Mouse (Mus musculus): ENCODE results near the gene Cep57l1. TPM values are rescaled to one million over a fixed set of nuclear protein-coding genes. Genes with fewer than 3 reads are reported as not detected.
"Not testable (repeated sequence)": the region's sequence is repeated elsewhere in the genome, so short reads cannot be mapped to it uniquely, and the experiment has no call there.

The Cep57l1 gene
- 10.1 and 11.8 TPM in 2 replicates for total RNA-seq (2021)
- long read RNA-seq, partial matches to known transcripts: 4 of 10 reads
- long read RNA-seq, other reads (novel, unspliced or antisense): 4 of 10 reads

DNA sequence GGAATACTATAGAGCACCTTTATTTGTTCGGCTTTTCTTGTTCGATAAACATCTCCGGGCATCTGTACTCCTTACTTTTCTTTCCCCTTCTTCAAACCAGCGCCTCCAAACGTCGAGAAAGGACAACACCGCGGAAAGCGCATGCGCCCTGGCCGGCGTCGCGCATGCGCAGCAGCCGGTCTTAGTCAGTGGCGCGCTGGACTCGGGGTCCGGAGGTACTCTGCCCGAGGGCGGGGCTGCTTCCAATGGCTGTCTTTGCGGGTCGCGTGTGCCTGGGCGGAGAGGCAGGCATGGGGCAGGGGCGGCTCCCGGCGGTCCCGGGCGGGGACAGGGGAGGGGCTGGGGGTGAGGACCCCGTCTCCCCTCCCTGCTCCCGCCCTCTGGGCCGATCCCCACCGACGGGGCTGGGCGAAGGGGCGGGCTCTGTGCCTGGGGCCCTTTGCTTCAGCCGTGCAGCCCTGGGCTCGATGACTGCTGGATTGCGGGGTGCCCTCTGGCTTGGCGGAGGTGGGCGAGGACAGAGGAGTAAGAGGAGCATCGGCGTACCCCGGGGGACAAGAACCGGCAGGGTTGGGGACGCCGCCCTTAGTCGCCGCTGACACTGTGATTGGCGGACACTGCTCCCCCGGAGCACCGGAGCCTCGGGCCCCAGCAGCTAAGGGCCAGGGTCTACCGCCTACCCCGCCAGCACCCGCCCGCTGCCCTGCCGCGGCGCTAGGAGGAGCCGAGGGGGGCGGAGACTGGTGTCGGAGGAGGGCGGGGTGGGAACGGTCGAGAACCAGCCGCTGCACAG is at the start of gene Cep57l1, which contains the start of gene Sesn1:
Gene Cep57l1 (minus strand): TSS at position 101 of the 793 bp plus-strand sequence.
Gene Sesn1 (plus strand): TSS at position 165 of the 793 bp plus-strand sequence.
- peak; percentile 93 for DNase-seq

GRCm38 (mm10) chr10:41848721-41849120 is 39.0 kb upstream of the Cep57l1 start:
- no peak for DNase-seq

DNA sequence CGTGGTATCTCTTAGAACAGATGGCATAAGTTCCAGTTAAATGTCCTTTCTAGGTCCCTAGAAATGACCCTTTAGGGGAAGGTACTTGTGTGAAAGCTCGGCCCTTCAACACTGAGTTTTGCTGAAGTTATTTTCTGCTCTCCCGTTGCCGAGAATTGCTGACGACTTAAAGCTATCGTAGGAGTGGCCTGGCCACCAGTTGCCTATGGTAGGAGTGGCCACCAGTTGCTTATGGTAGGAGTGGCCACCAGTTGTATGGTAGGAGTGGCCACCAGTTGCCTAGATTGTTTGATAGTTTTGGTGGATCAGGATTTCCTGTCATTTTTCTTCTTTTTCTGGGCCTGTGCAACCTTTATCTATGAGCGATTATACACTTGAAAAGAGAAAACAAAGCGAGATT is 38.1 kb upstream of the Cep57l1 start:
- no peak for DNase-seq

- DNase-seq: no peak
Observed at GRCm38 (mm10) chr10:41838911-41839310, 29.2 kb upstream of the Cep57l1 start.

GRCm38 (mm10) chr10:41834131-41834530 is 24.5 kb upstream of the Cep57l1 start:
- no peak for DNase-seq

DNA sequence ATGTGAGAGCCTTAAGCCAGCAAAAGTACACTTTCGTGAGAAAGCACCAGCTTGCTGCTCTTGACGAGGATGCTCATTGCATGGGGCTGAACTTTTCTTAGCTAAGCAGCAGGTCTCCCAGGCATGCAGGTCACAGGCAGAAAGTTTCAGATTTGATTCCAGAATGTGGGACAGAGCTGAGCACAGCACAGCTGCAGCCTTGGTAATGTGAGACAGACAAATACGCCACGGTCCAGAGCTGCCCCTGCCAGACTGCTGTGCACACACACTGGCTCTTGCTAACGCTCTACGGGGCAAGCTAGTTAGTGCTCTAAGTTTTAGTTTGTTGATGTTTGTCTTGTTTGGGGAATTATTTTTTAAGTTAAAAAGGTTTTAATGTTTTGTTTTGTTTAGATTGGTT is 22.5 kb upstream of the Cep57l1 start:
- DNase-seq: no peak

- peak; percentile 46 for DNase-seq
Observed at GRCm38 (mm10) chr10:41830851-41831522, 21.3 kb upstream of the Cep57l1 start.

GRCm38 (mm10) chr10:41830445-41830844 is 20.8 kb upstream of the Cep57l1 start:
- no peak for DNase-seq

DNA sequence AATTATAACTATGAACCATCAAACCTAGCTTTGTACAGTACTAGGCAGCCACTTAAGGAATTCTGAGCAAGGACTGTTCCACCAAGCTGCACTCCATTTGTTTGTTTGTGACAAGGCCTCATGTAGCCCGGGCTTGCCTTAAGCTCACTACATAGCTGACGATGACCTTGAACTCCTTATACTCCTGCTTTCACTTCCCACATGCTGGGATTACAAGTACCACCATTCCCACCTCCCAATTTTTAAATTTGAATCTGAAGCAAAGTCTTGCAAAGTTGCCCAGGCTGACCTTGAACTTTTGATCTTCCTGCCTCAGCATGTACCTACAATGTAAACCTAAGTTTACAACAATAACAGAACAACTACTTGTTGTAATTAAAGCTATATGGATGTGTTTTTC is 20.3 kb upstream of the Cep57l1 start:
- DNase-seq: no peak

DNA sequence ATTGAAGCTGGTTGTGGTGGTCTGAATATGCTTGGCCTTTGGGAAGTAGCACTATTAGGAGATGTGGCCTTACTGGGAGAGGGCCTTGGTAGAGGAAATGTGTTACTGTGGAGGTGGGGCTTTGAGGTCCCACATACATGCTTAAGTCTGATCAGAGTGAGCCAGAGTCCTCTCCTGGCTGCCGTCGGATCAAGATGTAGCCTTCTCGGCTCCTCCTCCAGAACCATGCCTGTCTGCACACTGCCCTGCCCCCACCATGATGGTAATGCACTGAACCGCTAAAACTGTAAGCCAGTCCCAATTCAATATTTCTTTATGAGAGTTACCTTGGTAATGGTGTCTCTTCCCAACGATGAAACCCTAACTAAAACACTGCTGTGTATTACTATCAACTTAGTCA is 19.5 kb upstream of the Cep57l1 start:
- DNase-seq: no peak

DNA sequence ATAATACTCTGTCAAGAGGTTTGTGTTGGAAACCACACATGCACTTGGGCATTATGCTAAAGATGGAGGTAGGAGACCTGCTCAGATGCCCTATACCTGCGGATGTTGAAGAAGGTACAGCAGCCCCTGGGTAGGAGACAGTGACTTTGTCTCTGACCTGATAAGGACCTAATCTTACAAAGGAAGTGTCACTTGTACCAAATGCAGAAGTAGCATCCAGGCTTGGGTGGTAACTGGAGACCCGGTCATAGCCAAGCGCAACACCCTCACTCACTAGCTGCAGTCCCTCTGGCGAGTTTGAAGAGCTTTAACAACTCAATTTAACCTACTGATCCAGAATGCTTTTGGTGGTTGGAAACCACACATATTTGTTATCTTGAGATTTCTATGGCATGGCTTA is 18.1 kb upstream of the Cep57l1 start:
- no peak for DNase-seq

GRCm38 (mm10) chr10:41826526-41827116 is 16.9 kb upstream of the Cep57l1 start:
- DNase-seq: no peak

DNA sequence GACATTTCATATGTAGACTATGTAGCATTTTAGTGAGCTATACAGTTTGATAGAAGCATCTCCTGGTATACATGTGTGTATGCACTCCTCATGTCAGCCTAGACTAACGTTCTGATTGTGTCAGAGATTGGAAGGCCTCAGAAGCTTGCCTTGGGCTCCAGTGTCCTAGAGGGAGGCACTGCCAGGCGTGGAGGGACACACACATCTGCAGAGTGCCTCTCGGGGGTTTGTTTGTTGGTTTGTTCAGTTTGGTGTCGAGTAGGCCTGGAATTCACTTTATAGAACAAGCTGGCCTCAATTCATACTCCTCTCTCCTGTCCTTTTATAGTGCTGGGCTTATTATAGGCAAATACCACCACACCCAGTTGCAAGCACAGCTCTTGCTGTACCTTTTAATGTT is 16.3 kb upstream of the Cep57l1 start:
- no peak for DNase-seq

DNA sequence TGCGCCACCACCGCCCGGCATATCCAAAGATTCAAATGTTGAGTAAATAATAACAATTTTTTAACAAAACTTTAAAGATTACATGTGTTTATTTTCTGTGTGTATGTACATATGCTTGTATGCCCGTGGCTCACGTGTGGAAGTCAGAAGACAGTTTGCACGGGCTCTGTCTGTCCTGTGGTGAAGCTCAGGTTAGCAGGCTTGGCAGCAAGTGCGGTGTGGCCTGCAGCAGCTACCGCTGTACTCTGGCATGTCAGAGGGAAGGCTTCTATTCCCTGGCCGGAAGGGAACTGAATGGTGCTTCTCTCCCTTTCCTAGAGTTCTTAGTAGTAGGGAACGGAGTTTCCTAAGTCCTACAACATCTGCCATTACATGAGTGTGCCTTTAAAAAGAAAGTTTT is 15.4 kb upstream of the Cep57l1 start:
- DNase-seq: no peak

DNA sequence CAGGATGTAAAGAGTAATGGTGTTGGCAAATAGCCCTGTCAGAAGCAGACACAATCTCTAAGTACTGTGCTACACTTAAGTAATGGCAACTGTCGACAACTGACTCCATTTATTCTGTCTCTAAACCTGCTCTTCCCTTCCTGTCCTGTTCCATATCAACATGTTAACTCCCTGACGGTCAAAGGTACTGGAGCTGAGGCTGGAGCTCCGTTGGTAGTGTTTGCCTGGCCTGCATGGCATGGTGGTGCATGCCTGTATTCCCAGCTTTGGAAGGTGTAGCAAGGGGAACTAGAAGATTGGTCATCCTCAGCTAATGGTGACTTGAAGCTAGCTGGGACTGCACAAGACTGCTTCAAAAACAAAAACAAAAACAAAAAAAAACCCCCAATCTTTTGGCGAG is 14.2 kb upstream of the Cep57l1 start:
- no peak for DNase-seq

GRCm38 (mm10) chr10:41823282-41823675 is 13.6 kb upstream of the Cep57l1 start:
- DNase-seq: not testable (repeated sequence)

- DNase-seq: no peak
Observed at GRCm38 (mm10) chr10:41822573-41823281, 13.1 kb upstream of the Cep57l1 start.

DNA sequence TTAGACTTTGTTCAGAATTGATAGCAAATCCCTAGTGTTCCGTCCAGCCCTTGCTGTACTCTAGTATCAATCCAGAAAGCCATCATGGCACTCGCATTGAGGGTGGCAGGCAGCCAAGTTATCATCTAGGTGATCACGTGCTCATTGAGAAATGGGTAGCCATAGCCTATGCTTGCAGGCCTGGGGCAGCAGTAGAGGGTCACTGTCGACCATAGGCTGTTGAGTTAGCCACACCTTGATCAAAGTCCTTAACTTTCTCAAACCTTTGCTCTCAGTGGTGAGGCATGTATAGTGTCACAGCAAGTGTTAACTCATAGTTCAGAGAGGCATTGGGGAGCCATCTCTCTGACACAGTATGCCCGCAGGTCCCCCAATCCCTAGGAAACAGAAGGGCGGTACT is 11.5 kb upstream of the Cep57l1 start:
- no peak for DNase-seq

- no peak for DNase-seq
Observed at GRCm38 (mm10) chr10:41820401-41820800, 10.7 kb upstream of the Cep57l1 start.

DNA sequence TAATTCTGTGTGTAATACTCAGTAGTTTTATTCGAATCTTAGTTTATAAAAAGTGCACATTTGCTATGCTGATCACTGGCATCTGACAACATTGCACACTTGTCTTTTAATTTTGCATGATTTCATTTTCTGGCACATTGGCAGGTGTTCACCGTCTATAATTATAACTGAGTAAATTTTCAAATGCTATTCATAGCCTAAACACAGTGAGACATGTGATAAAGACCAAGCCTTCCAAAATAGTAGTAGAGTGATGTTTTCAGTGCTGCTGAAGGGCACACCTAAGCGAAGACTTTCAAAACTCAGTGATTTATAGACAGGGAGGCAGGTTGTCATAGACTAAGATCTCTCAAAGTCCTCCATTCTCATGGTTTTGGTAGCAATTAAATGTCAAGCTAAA is 9.6 kb upstream of the Cep57l1 start:
- DNase-seq: no peak

DNA sequence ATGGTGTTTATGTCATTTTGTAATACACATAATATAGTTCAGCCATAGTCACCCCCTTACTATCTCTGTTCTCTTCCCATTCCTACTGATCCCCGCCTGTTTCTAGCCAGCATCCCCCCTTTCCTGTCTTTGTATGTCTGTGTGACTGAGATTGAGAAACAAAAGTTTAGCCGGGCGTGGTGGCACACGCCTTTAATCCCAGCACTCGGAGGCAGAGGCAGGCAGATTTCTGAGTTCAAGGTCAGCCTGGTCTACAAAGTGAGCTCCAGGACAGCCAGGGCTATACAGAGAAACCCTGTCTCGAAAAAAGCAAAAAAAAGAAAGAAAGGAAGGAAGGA is 9.0 kb upstream of the Cep57l1 start:
- DNase-seq: not testable (repeated sequence)

- DNase-seq: no peak
Observed at GRCm38 (mm10) chr10:41818036-41818732, 8.5 kb upstream of the Cep57l1 start.

Data from adrenal gland, postnatal 25 days (tissue).